Mouse (Mus musculus) testis, adult 2 months (tissue): ENCODE measurements around the gene Ankrd54.

ENCODE experiments used
- CTCF ChIP-seq: fragments of 200-500 bp; IDR thresholded peaks from 2 replicates; pipeline ENCODE4 v1.5.1; 2012; ENCODE audit warnings: low read depth, mild to moderate bottlenecking, inconsistent platforms, low read length, moderate library complexity; ENCODE audit not compliant: control insufficient read depth, insufficient read depth, insufficient replicate concordance
- POLR2A ChIP-seq: fragments of 200-500 bp; IDR thresholded peaks from 2 replicates; pipeline ENCODE4 v1.6.1; 2012; ENCODE audit warnings: low read depth, mild to moderate bottlenecking, inconsistent platforms, low read length, moderate library complexity; ENCODE audit not compliant: control insufficient read depth

DNA sequence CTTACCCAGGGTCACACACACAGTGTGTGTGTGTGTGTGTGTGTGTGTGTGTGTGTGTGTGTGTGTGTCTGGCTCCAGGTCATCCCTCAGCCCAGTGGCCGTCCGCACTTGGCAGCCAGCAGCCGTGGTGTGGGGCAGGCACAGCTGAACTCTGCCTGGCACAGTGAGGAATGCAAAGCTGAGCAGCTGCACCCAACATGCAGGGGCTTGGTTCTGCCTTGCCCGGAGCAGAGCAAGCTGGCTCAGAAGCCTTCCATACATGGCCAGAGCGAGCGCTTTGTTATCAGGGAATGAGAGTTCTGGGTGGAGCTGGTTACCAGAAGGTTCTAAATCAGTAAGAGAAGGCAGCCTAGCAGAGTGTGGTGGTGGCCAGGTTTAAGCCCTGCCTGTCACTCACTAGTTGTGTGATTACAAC is 34.9 kb upstream of the Ankrd54 start:
- TF ChIP-seq CTCF (no peak), POLR2A (no peak)
